Mouse (Mus musculus) small intestine, adult 2 months (tissue): ENCODE results near the gene Arhgef38. TPM values are rescaled to one million over a fixed set of nuclear protein-coding genes. Genes with fewer than 3 reads are reported as not detected.

Source experiments
- H3K27ac ChIP-seq: fragments of 200-500 bp; 2 replicates; pipeline ENCODE4 v1.5.1; 2012; ENCODE audit warnings: low read depth, low read length, control low read depth, inconsistent platforms; ENCODE audit not compliant: insufficient read depth
- H3K27me3 ChIP-seq: fragments of 200-500 bp; 2 replicates; pipeline ENCODE4 v1.6.1; 2012; ENCODE audit warnings: mild to moderate bottlenecking, moderate library complexity, low read length, inconsistent platforms; ENCODE audit not compliant: control insufficient read depth, insufficient read depth
- H3K36me3 ChIP-seq: fragments of 200-500 bp; 2 replicates; pipeline ENCODE4 v1.6.1; 2012; ENCODE audit warnings: mild to moderate bottlenecking, low read length, control low read depth, inconsistent platforms; ENCODE audit not compliant: control insufficient read depth, insufficient read depth
- H3K4me1 ChIP-seq: fragments of 200-500 bp; 2 replicates; pipeline ENCODE4 v1.6.1; 2012; ENCODE audit warnings: low read length, inconsistent platforms, mixed read lengths; ENCODE audit not compliant: control insufficient read depth, insufficient read depth, insufficient read length
- H3K4me3 ChIP-seq: fragments of 200-500 bp; 2 replicates; pipeline ENCODE4 v1.5.1; 2012; ENCODE audit warnings: low read depth, mild to moderate bottlenecking, control low read depth, inconsistent platforms, low read length, moderate library complexity
- CTCF ChIP-seq: fragments of 200-500 bp; IDR thresholded peaks from 2 replicates; pipeline ENCODE4 v1.5.1; 2012; ENCODE audit warnings: low read depth, mild to moderate bottlenecking, control low read depth, inconsistent platforms, low read length, moderate library complexity, mixed read lengths; ENCODE audit not compliant: insufficient replicate concordance, insufficient read length; ENCODE audit errors: extremely low read depth
- POLR2A ChIP-seq: fragments of 200-500 bp; IDR thresholded peaks from 2 replicates; pipeline ENCODE4 v1.6.1; 2012; ENCODE audit warnings: low read depth, mild to moderate bottlenecking, control low read depth, inconsistent platforms, low read length, moderate library complexity
- WGBS: fragments of 180-500 bp; shearing (Covaris S2); methylation state at CpG from one replicate; pipeline ENCODE4 v1.1.7; 2018; 5-methylcytosine and 5-hydroxymethylcytosine counted together
- polyA plus RNA-seq: library from polyadenylated mRNA; depleted of rRNA; stranded (reverse); fragments of >200 nt; gene quantifications from 2 replicates; pipeline ENCODE4 v1.2.3, GENCODE M21; 2012; rRNA removed

Gene Arhgef38
- polyA plus RNA-seq, 1 experiment, result 0.57 TPM

- no peak for TF ChIP-seq CTCF
- no peak for TF ChIP-seq POLR2A
- Histone ChIP-seq H3K4me1 (no peaks in the 10 kb centered on the region), H3K27me3 (no peaks in the 10 kb centered on the region), H3K4me3 (no peak overlapping the region), H3K27ac (no peak overlapping the region), H3K36me3 (peaks cover 5% of the 10 kb centered on the region)
- WGBS, result 87% methylated on average over 10 of the region's 10 CpGs
These were observed 159.2 kb downstream of the Arhgef38 start for GRCm38 (mm10) chr3:133075560-133075959.

Other genes starting within 250 kb of the Arhgef38 start
- 3.7 and 4.1 TPM in 2 replicates for gene Ints12, start 143.1 kb downstream of the Arhgef38 start, polyA plus RNA-seq
- gene Gstcd, start 142.9 kb downstream of the Arhgef38 start, polyA plus RNA-seq, result 1.3 and 2.2 TPM in 2 replicates
- 32.2 and 48.5 TPM in 2 replicates for gene Ppa2, start 75.2 kb upstream of the Arhgef38 start, polyA plus RNA-seq